Mouse (Mus musculus) CH12.LX (cell line): ENCODE data around the gene Pskh1. TPM values are rescaled to one million over a fixed set of nuclear protein-coding genes. Genes with fewer than 3 reads are reported as not detected.

Experiments
- DNase-seq: peaks from one replicate; pipeline ENCODE4 v3.0.0-alpha.2; 2013; ENCODE audit errors: extremely low read depth
- H3K27ac ChIP-seq: 2 replicates; pipeline ENCODE4 v1.5.1; 2012; ENCODE audit warnings: low read depth, mild to moderate bottlenecking, control low read depth, moderate library complexity; ENCODE audit not compliant: insufficient read depth
- H3K27me3 ChIP-seq: replicated peaks from 2 replicates; pipeline ENCODE3; 2012; ENCODE audit warnings: inconsistent platforms
- H3K36me3 ChIP-seq, 2 experiments: replicated peaks in 1 of 2; 2 replicates each; pipeline versions ENCODE3 to v1.6.1; 2012; ENCODE audit warnings: inconsistent platforms in 1 of 2, low read length in 1 of 2, mild to moderate bottlenecking in 1 of 2, mixed read lengths in 1 of 2, moderate library complexity in 1 of 2; ENCODE audit not compliant: control insufficient read depth in 1 of 2, insufficient read depth in 1 of 2
- H3K4me1 ChIP-seq, 2 experiments: 2 replicates each; pipeline ENCODE4 v1.6.1; 2012; ENCODE audit warnings: inconsistent platforms in 1 of 2, moderate library complexity in 1 of 2; ENCODE audit not compliant: insufficient read depth in 2 of 2, control insufficient read depth in 1 of 2
- H3K4me2 ChIP-seq: 2 replicates; pipeline ENCODE4 v1.6.1; 2012; ENCODE audit warnings: low read depth, mild to moderate bottlenecking, control low read depth; ENCODE audit not compliant: poor library complexity, insufficient read depth, severe bottlenecking
- H3K4me3 ChIP-seq, 3 experiments: fragments of 150-350 bp in 1 of 3; sonication (generic) in 1 of 3; replicated peaks in 1 of 3; 2 replicates each; pipeline versions ENCODE3 to v1.5.1; 2011 to 2012; ENCODE audit warnings: low read depth in 2 of 3, low read length in 2 of 3, mild to moderate bottlenecking in 2 of 3, moderate library complexity in 2 of 3, control low read depth in 1 of 3, improper control_type of control experiment in 1 of 3, inconsistent platforms in 1 of 3, mixed read lengths in 1 of 3; ENCODE audit not compliant: poor library complexity in 1 of 3
- H3K79me2 ChIP-seq: replicated peaks from 2 replicates; pipeline ENCODE4 v1.6.1; 2012; ENCODE audit warnings: mild to moderate bottlenecking, moderate library complexity; ENCODE audit not compliant: control insufficient read depth, poor library complexity, insufficient read depth, severe bottlenecking; ENCODE audit errors: extremely low read depth
- H3K9ac ChIP-seq: 2 replicates; pipeline ENCODE4 v1.6.1; 2012; ENCODE audit warnings: low read depth, mild to moderate bottlenecking, control low read depth, moderate library complexity; ENCODE audit not compliant: insufficient read depth
- H3K9me3 ChIP-seq: replicated peaks from 2 replicates; pipeline ENCODE3; 2012; ENCODE audit warnings: low read length, inconsistent platforms, mixed read lengths
- BHLHE40 ChIP-seq: IDR thresholded peaks from 2 replicates; pipeline ENCODE4 v1.6.1; 2011; ENCODE audit warnings: mild to moderate bottlenecking, low read depth, low read length, improper control_type of control experiment
- CHD1 ChIP-seq: IDR thresholded peaks from 2 replicates; pipeline ENCODE4 v1.6.1; 2012; ENCODE audit warnings: low read depth, low read length, improper control_type of control experiment, inconsistent platforms
- CHD2 ChIP-seq: IDR thresholded peaks from 2 replicates; pipeline ENCODE4 v1.6.1; 2011; ENCODE audit warnings: low read length, improper control_type of control experiment
- CTCF ChIP-seq, 2 experiments: IDR thresholded peaks in 1 of 2; conservative IDR thresholded peaks in 1 of 2; 2 replicates each; pipeline ENCODE4 v1.5.1; 2011 to 2012; ENCODE audit warnings: low read depth in 2 of 2, low read length in 2 of 2, improper control_type of control experiment in 1 of 2, inconsistent platforms in 1 of 2, mild to moderate bottlenecking in 1 of 2, moderate library complexity in 1 of 2
- EP300 ChIP-seq: IDR thresholded peaks from 2 replicates; pipeline ENCODE4 v1.6.1; 2011; ENCODE audit warnings: low read length, improper control_type of control experiment
- ETS1 ChIP-seq: conservative IDR thresholded peaks from 2 replicates; pipeline ENCODE4 v1.6.1; 2012; ENCODE audit warnings: low read depth, mild to moderate bottlenecking, inconsistent platforms, low read length, improper control_type of control experiment, moderate library complexity
- GABPA ChIP-seq: IDR thresholded peaks from 2 replicates; pipeline ENCODE4 v1.6.1; 2012; ENCODE audit warnings: low read depth, low read length, improper control_type of control experiment, inconsistent platforms; ENCODE audit not compliant: insufficient replicate concordance
- IRF4 ChIP-seq: IDR thresholded peaks from 2 replicates; pipeline ENCODE4 v1.6.1; 2014; ENCODE audit warnings: low read depth, mild to moderate bottlenecking, inconsistent platforms, low read length, improper control_type of control experiment
- JUN ChIP-seq: IDR thresholded peaks from 2 replicates; pipeline ENCODE4 v1.6.1; 2011; ENCODE audit warnings: low read depth, mild to moderate bottlenecking, low read length, improper control_type of control experiment, moderate library complexity; ENCODE audit not compliant: insufficient read depth
- JUND ChIP-seq: conservative IDR thresholded peaks from 2 replicates; pipeline ENCODE4 v1.6.1; 2011; ENCODE audit warnings: low read depth, low read length, improper control_type of control experiment
- KAT2A ChIP-seq: IDR thresholded peaks from 2 replicates; pipeline ENCODE4 v1.6.1; 2012; ENCODE audit warnings: low read length, improper control_type of control experiment, inconsistent platforms; ENCODE audit not compliant: insufficient replicate concordance
- MAFK ChIP-seq: IDR thresholded peaks from 2 replicates; pipeline ENCODE4 v1.6.1; 2011; ENCODE audit warnings: low read length, improper control_type of control experiment; ENCODE audit not compliant: insufficient replicate concordance
- MAZ ChIP-seq: IDR thresholded peaks from 2 replicates; pipeline ENCODE4 v1.6.1; 2012; ENCODE audit warnings: low read depth, mild to moderate bottlenecking, inconsistent platforms, low read length, improper control_type of control experiment, moderate library complexity
- MEF2A ChIP-seq: IDR thresholded peaks from 2 replicates; pipeline ENCODE4 v1.6.1; 2014; ENCODE audit warnings: low read depth, mild to moderate bottlenecking, inconsistent platforms, low read length, improper control_type of control experiment, borderline replicate concordance
- MXI1 ChIP-seq: IDR thresholded peaks from 2 replicates; pipeline ENCODE4 v1.6.1; 2011; ENCODE audit warnings: mild to moderate bottlenecking, low read depth, low read length, improper control_type of control experiment
- MYC ChIP-seq: IDR thresholded peaks from 2 replicates; pipeline ENCODE4 v1.6.1; 2011; ENCODE audit warnings: low read depth, mild to moderate bottlenecking, improper control_type of control experiment, low read length
- NELFE ChIP-seq: IDR thresholded peaks from 2 replicates; pipeline ENCODE4 v1.6.1; 2011; ENCODE audit warnings: low read depth, low read length, improper control_type of control experiment
- PAX5 ChIP-seq: IDR thresholded peaks from 2 replicates; pipeline ENCODE4 v1.6.1; 2012; ENCODE audit warnings: low read length, inconsistent platforms, mixed read lengths
- POLR2A ChIP-seq: IDR thresholded peaks from 2 replicates; pipeline ENCODE4 v1.6.1; 2011; ENCODE audit warnings: low read depth, mild to moderate bottlenecking, improper control_type of control experiment, low read length
- POLR2AphosphoS2 ChIP-seq: IDR thresholded peaks from 2 replicates; pipeline ENCODE4 v1.6.1; 2011; ENCODE audit warnings: low read depth, low read length, improper control_type of control experiment
- RAD21 ChIP-seq: IDR thresholded peaks from 2 replicates; pipeline ENCODE4 v1.6.1; 2011; ENCODE audit warnings: low read depth, mild to moderate bottlenecking, low read length, improper control_type of control experiment, moderate library complexity
- RCOR1 ChIP-seq: conservative IDR thresholded peaks from 2 replicates; pipeline ENCODE4 v1.6.1; 2012; ENCODE audit warnings: low read depth, mild to moderate bottlenecking, inconsistent platforms, low read length, improper control_type of control experiment
- SIN3A ChIP-seq: IDR thresholded peaks from 2 replicates; pipeline ENCODE4 v1.6.1; 2012; ENCODE audit warnings: low read length, improper control_type of control experiment, inconsistent platforms
- TBP ChIP-seq: conservative IDR thresholded peaks from 2 replicates; pipeline ENCODE4 v1.6.1; 2011; ENCODE audit warnings: low read depth, low read length, improper control_type of control experiment
- TCF12 ChIP-seq: IDR thresholded peaks from 2 replicates; pipeline ENCODE4 v1.6.1; 2014; ENCODE audit warnings: low read depth, mild to moderate bottlenecking, inconsistent platforms, low read length, improper control_type of control experiment
- UBTF ChIP-seq: IDR thresholded peaks from 2 replicates; pipeline ENCODE4 v1.6.1; 2012; ENCODE audit warnings: low read depth, mild to moderate bottlenecking, inconsistent platforms, low read length, improper control_type of control experiment, moderate library complexity
- USF1 ChIP-seq: IDR thresholded peaks from 2 replicates; pipeline ENCODE4 v1.6.1; 2014; ENCODE audit warnings: low read depth, mild to moderate bottlenecking, inconsistent platforms, low read length, improper control_type of control experiment
- ZC3H11A ChIP-seq: IDR thresholded peaks from 2 replicates; pipeline ENCODE4 v1.6.1; 2012; ENCODE audit warnings: low read depth, mild to moderate bottlenecking, inconsistent platforms, low read length, improper control_type of control experiment
- ZKSCAN1 ChIP-seq: IDR thresholded peaks from 2 replicates; pipeline ENCODE4 v1.6.1; 2012; ENCODE audit warnings: low read depth, inconsistent platforms, low read length, improper control_type of control experiment, borderline replicate concordance
- ZNF384 ChIP-seq: IDR thresholded peaks from 2 replicates; pipeline ENCODE4 v1.6.1; 2012; ENCODE audit warnings: low read depth, low read length, improper control_type of control experiment, inconsistent platforms
- dilution Hi-C: fragments of 300-500 bp; cut with MboI; formaldehyde crosslinking; loops from 2 replicates; pipeline ENCODE4 v1.14.3; 2020; ENCODE audit warnings: low sequenced_read_pairs; ENCODE audit not compliant: extremely low pct_unique_long_range_greater_than_20kb, extremely low pct_ligation_motif_present
- in situ Hi-C: fragments of 300-500 bp; cut with MboI; formaldehyde crosslinking; loops from 3 replicates; pipeline ENCODE4 v1.14.3; 2019; ENCODE audit warnings: low sequenced_read_pairs, low pct_ligation_motif_present, low pct_unique_long_range_greater_than_20kb, mixed read lengths
- polyA plus RNA-seq: library from polyadenylated mRNA; unstranded; fragments of >175 nt; gene quantifications from 2 replicates; pipeline ENCODE4 v1.2.1, GENCODE M21; 2012; ENCODE audit warnings: low read depth; ENCODE audit not compliant: insufficient read length
- total RNA-seq, 2 experiments: library from RNA; depleted of rRNA; stranded (reverse); fragments of 300-350 nt in 1 of 2; fragments of >200 nt in 1 of 2; gene quantifications; 2 replicates each; pipeline ENCODE4 v1.2.3; 2012 to 2014

Gene Pskh1
- total and polyA plus RNA-seq, 3 experiments, result 11.0 to 12.9 (median 12.3) TPM

- no peak overlapping the region for H3K4me2 ChIP-seq
- no peak overlapping the region for H3K27ac ChIP-seq
- H3K9me3 ChIP-seq, result no peaks in the 10 kb centered on the region
- peaks cover 4% of the 10 kb centered on the region for H3K27me3 ChIP-seq
- TF ChIP-seq JUND (no peak), CHD1 (no peak), GABPA (no peak), NELFE (no peak), SIN3A (no peak), TBP (no peak), ZKSCAN1 (no peak), TCF12 (no peak), MXI1 (no peak), USF1 (no peak), ETS1 (no peak), IRF4 (no peak), CTCF (conservative IDR thresholded peaks at IDR 0.05 in 1 of 2, IDR thresholded peaks at IDR 0.05 in 1 of 2; ENCODE audit: low read depth in 2 of 2, low read length in 2 of 2) (no peak), ZC3H11A (no peak), EP300 (no peak), UBTF (no peak), CHD2 (no peak), MAFK (no peak), ZNF384 (no peak)
- H3K36me3 ChIP-seq, result peaks cover 2 to 31% of the 10 kb centered on the region in 2 experiments
- H3K4me3 ChIP-seq, result no peak overlapping the region
- in situ Hi-C loops, result no loop called here
- no peak overlapping the region for H3K9ac ChIP-seq
- peaks cover 6 to 14% of the 10 kb centered on the region in 2 experiments for H3K4me1 ChIP-seq
- dilution Hi-C loops, result no loop called here
- no peak for DNase-seq
- H3K79me2 ChIP-seq, result no peaks in the 10 kb centered on the region
These were observed 61.3 kb downstream of the Pskh1 start for GRCm38 (mm10) chr8:105961536-105961935.

GRCm38 (mm10) chr8:105964506-105965265 lies 64.4 kb downstream of the Pskh1 start:
- Histone ChIP-seq H3K4me3 (peak overlapping the region; percentile 69 to 88 (median 81)), H3K79me2 (no peaks in the 10 kb centered on the region), H3K27ac (no peak overlapping the region), H3K9me3 (no peaks in the 10 kb centered on the region), H3K27me3 (peaks cover 19% of the 10 kb centered on the region), H3K4me1 (peaks cover 6 to 14% of the 10 kb centered on the region in 2 experiments), H3K36me3 (peaks cover 0 to 8% of the 10 kb centered on the region in 2 experiments), H3K4me2 (peak overlapping the region; percentile 42), H3K9ac (peak overlapping the region; percentile 62; the same call in 1 of the 2 replicates)
- TF ChIP-seq MEF2A, result no peak
- TF ChIP-seq RCOR1, result no peak
- TF ChIP-seq ETS1, result no peak
- TF ChIP-seq TBP, result no peak
- no peak for TF ChIP-seq ZC3H11A
- TF ChIP-seq MAZ, result no peak
- no peak for TF ChIP-seq BHLHE40
- TF ChIP-seq RAD21, result no peak
- TF ChIP-seq TCF12, result no peak
- no peak for TF ChIP-seq KAT2A
- no peak for TF ChIP-seq JUN
- TF ChIP-seq GABPA, result no peak
- TF ChIP-seq JUND, result no peak
- TF ChIP-seq CHD1, result no peak
- TF ChIP-seq POLR2AphosphoS2, result no peak
- no peak for TF ChIP-seq MAFK
- TF ChIP-seq NELFE, result no peak
- TF ChIP-seq PAX5, result no peak
- TF ChIP-seq POLR2A, result no peak
- no peak for TF ChIP-seq MYC
- no peak for DNase-seq
- dilution Hi-C loops (no loop called here), in situ Hi-C loops (no loop called here)
